Mouse (Mus musculus) cerebellum, adult 2 months (tissue): ENCODE data around the gene Ube2b. TPM values are rescaled to one million over a fixed set of nuclear protein-coding genes. Genes with fewer than 3 reads are reported as not detected.

Experiments
- DNase-seq, 2 experiments: peaks; one replicate each; pipeline ENCODE4 v3.0.0; 2021
- H3K27ac ChIP-seq: fragments of 200-500 bp; 2 replicates; pipeline ENCODE4 v1.5.1; 2012; ENCODE audit warnings: low read length, control low read depth, inconsistent platforms; ENCODE audit not compliant: insufficient read depth
- H3K27me3 ChIP-seq: fragments of 200-500 bp; 2 replicates; pipeline ENCODE4 v1.6.1; 2012; ENCODE audit warnings: inconsistent platforms, mild to moderate bottlenecking, low read length, moderate library complexity; ENCODE audit not compliant: control insufficient read depth, insufficient read depth
- H3K4me1 ChIP-seq: fragments of 200-500 bp; 2 replicates; pipeline ENCODE4 v1.6.1; 2011; ENCODE audit warnings: low read length; ENCODE audit not compliant: control insufficient read depth, insufficient read depth
- H3K4me3 ChIP-seq: fragments of 200-500 bp; replicated peaks from 2 replicates; pipeline ENCODE3; 2011; ENCODE audit warnings: mild to moderate bottlenecking, low read depth, low read length, control low read depth; ENCODE audit not compliant: insufficient read depth
- CTCF ChIP-seq: fragments of 200-500 bp; IDR thresholded peaks from 2 replicates; pipeline ENCODE4 v1.5.1; 2011; ENCODE audit warnings: low read depth, mild to moderate bottlenecking, control low read depth, low read length, moderate library complexity, borderline replicate concordance; ENCODE audit not compliant: insufficient read depth
- POLR2A ChIP-seq: fragments of 200-500 bp; IDR thresholded peaks from 2 replicates; pipeline ENCODE4 v1.6.1; 2011; ENCODE audit warnings: low read length, control low read depth, borderline replicate concordance; ENCODE audit not compliant: insufficient read depth
- WGBS: fragments of 180-500 bp; shearing (Covaris S2); methylation state at CpG from one replicate; pipeline ENCODE4 v1.1.7; 2018; 5-methylcytosine and 5-hydroxymethylcytosine counted together
- polyA plus RNA-seq: library from polyadenylated mRNA; depleted of rRNA; stranded (reverse); fragments of >200 nt; gene quantifications from 2 replicates; pipeline ENCODE4 v1.2.3, GENCODE M21; 2012; rRNA removed

Gene Ube2b
- polyA plus RNA-seq, 1 experiment: 162 TPM

DNA sequence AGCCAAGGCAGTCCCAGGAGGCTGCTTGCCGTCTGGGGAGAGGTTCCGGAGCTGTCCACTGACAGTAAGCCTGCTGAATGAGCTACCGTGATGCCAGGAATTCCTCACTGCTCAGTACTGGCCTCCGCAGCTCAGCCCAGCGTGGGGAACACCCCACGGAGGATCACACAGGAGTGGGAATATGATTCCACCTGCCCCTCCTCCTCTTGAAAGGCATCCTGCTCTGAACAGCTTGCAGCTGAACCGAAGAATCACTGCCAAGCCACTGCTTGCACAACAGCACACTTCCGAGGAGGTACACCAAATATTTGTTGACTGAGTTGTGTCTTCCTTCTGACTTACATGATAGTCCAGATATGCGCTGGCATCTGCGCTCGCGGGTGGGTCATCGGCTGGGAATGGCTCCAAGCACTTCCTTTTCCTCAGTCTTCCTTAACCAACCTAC, 60.0 kb downstream of the Ube2b start:
- Histone ChIP-seq H3K27ac (no peak overlapping the region), H3K4me3 (no peak overlapping the region), H3K27me3 (no peaks in the 10 kb centered on the region), H3K4me1 (peaks cover 5% of the 10 kb centered on the region)
- DNase-seq: no peak
- WGBS: 44% methylated on average over 13 of the region's 13 CpGs
- no peak for TF ChIP-seq CTCF
- no peak for TF ChIP-seq POLR2A

- Histone ChIP-seq H3K27me3 (no peaks in the 10 kb centered on the region), H3K4me1 (no peaks in the 10 kb centered on the region; the same call in 1 of the 2 replicates), H3K27ac (no peak overlapping the region), H3K4me3 (no peak overlapping the region)
- no peak for TF ChIP-seq POLR2A
- no peak for TF ChIP-seq CTCF
- DNase-seq: no peak
- 89% methylated on average over 8 of the region's 8 CpGs for whole genome bisulfite sequencing
These were observed 61.0 kb downstream of the Ube2b start for GRCm38 (mm10) chr11:51939590-51939955.

DNA sequence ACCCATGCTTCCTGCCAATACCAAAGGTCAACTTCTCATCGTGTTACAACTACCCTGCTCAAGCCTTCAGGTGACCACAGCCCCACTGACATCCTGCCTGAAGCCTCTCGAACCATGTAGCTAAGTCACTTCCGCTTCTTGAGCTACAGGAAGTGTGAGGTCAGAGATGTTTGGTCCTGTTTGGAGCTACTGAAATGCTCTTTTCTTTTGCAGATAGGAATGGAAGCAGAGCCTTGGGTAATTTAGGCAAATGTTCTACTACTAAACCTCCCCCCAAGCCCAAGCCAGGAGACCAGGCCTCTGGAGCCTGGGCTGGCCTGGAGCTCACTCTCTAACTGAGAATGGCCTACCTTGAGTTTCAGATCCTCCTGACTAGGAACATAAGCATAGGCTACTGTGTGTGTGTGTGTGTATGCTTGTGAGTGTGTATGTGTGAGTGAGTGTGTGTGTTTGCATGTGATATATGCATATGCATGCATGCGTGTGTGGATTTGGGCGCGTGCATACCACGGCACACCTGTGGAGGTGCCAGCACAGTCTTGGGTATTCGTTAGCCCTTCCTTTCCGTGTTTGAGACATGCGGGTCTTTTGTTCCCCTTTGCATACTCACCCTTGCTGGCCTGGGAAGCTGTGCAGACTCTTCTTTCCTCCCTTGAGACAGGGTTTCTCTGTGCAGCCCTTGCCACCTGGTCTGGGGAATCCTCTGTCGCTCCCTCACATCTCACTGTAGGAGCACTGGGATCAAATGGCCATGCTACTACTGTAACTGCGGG, 61.6 kb downstream of the Ube2b start:
- WGBS: 81% methylated on average over 12 of the region's 12 CpGs

GRCm38 (mm10) chr11:51937361-51937781, 63.2 kb downstream of the Ube2b start:
- 44% methylated on average over 6 of the region's 6 CpGs for WGBS
- TF ChIP-seq POLR2A (no peak), CTCF (no peak)
- no peak for DNase-seq
- H3K4me3 ChIP-seq: no peak overlapping the region
- H3K27ac ChIP-seq: no peak overlapping the region
- H3K27me3 ChIP-seq: no peaks in the 10 kb centered on the region
- H3K4me1 ChIP-seq: no peaks in the 10 kb centered on the region; the same call in 1 of the 2 replicates

More for the DNA sequence above, 61.6 kb downstream of the Ube2b start:
- Histone ChIP-seq H3K27ac (no peak overlapping the region), H3K27me3 (no peaks in the 10 kb centered on the region), H3K4me1 (no peaks in the 10 kb centered on the region; the same call in 1 of the 2 replicates), H3K4me3 (no peak overlapping the region)
- no peak for DNase-seq
- TF ChIP-seq POLR2A: no peak
- no peak for TF ChIP-seq CTCF

DNA sequence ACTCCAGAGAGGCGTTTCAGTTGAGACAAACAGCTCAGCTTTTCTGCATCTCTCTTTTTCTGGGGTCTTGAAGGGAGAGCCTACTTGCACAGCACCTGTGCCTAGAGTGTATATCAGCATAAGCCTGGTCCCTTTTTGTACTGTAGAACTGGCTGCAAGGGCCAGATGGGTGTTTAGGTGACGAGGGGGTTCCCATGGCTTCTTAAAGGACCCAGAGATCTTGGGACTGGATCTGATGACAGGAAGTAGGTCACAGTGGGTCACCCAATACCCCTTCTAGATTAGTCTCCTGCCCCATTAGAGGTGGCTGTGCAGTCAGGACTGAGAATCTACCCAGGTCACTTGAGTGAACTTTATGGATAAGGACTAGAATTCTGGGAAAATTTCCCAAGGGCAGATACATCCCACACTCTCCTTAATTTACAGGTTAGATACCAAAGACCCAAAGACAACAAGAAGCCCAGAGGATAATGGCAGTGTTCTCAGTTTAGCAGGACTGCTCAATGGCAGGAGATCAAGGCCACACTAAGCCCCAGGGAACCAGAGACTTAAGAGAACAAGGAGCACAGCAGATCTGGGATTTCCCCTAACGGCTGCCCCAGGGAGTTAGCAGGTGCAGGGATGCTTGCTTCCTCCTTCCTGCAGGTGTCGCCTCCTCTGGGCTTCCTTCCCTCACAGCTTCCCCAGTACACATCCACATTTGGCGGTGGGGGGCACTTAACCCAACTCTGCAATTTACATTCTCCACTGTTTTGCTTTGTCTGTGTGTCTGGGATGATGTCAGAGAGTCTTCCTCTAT, 64.7 kb downstream of the Ube2b start:
- H3K27me3 ChIP-seq: no peaks in the 10 kb centered on the region
- no peak overlapping the region for H3K27ac ChIP-seq
- no peaks in the 10 kb centered on the region; the same call in 1 of the 2 replicates for H3K4me1 ChIP-seq
- DNase-seq: no peak
- no peak overlapping the region for H3K4me3 ChIP-seq
- WGBS: 69% methylated on average over 5 of the region's 5 CpGs
- TF ChIP-seq CTCF (no peak), POLR2A (no peak)

Other genes starting within 250 kb of the Ube2b start
- gene Sec24a, start 237.1 kb downstream of the Ube2b start, polyA plus RNA-seq: 11.0 and 12.3 TPM in 2 replicates
- gene Sar1b, start 237.1 kb downstream of the Ube2b start, polyA plus RNA-seq: 93.3 and 95.1 TPM in 2 replicates
- 21.8 and 21.9 TPM in 2 replicates for gene Jade2, start 143.1 kb downstream of the Ube2b start, polyA plus RNA-seq
- 41.0 and 41.8 TPM in 2 replicates for gene Cdkn2aipnl, start 33.1 kb downstream of the Ube2b start, polyA plus RNA-seq
- 12.7 and 14.5 TPM in 2 replicates for gene Cdkl3, start 3.5 kb upstream of the Ube2b start, polyA plus RNA-seq
- 112 and 113 TPM in 2 replicates for gene Ppp2ca, start 97.9 kb upstream of the Ube2b start, polyA plus RNA-seq
- gene Olfr1373, start 144.8 kb upstream of the Ube2b start, polyA plus RNA-seq: not detected in 2 replicates
- not detected in 2 replicates for gene Olfr1371, start 213.2 kb upstream of the Ube2b start, polyA plus RNA-seq
- gene Skp1a, start 231.2 kb upstream of the Ube2b start, polyA plus RNA-seq: 298 and 324 TPM in 2 replicates